Comparison of ENCODE assay signal across 8 mouse cellular contexts in genomic region chr2:59161021-59161440, GRCm38 (mm10). TPM values are rescaled to one million over a fixed set of nuclear protein-coding genes. Genes with fewer than 3 reads are reported as not detected.
DNase-seq lines count a peak whose midpoint lies in the region; ATAC-seq and TF ChIP-seq lines count a peak whose summit lies in the region.

No protein-coding gene starts in this region.

- peaks cover 24% of the 10 kb centered on the region for H3K4me1 ChIP-seq in embryonic facial prominence, embryonic 15.5 days
- peaks cover 9% of the 10 kb centered on the region; the same call in 1 of the 2 replicates for H3K4me1 ChIP-seq in midbrain, postnatal 0 days (ENCODE audit: insufficient read depth, low read length)

- TF ChIP-seq CTCF in gastrocnemius, adult 2 months (IDR thresholded peaks at IDR 0.05): no peak
- TF ChIP-seq CTCF in midbrain, postnatal 0 days (IDR thresholded peaks at IDR 0.05): no peak

- intact Hi-C loops in gastrocnemius, adult 2 months (cut with DNase I): loop anchor here (2.0 to 5.0 kb wide), 2 partner anchors 276 to 458 kb away; no protein-coding TSS in a partner anchor

- H3K9me3 ChIP-seq in embryonic facial prominence, embryonic 15.5 days (replicated peaks): no peaks in the 10 kb centered on the region
- H3K9me3 ChIP-seq in midbrain, postnatal 0 days (ENCODE audit: low read length): no peaks in the 10 kb centered on the region

- H3K27me3 ChIP-seq in embryonic facial prominence, embryonic 15.5 days: no peaks in the 10 kb centered on the region
- H3K27me3 ChIP-seq in midbrain, postnatal 0 days (ENCODE audit: insufficient read depth, low read length): no peaks in the 10 kb centered on the region

- ATAC-seq in embryonic facial prominence, embryonic 15.5 days (ENCODE audit: insufficient number of reproducible peaks, low FRiP score, low TSS enrichment, low read depth): peak; percentile 64
- ATAC-seq in midbrain, postnatal 0 days (ENCODE audit: low FRiP score): peak; percentile 64

- peak overlapping the region; percentile 95 for H3K4me3 ChIP-seq in gastrocnemius, adult 2 months
- peak overlapping the region; percentile 96 for H3K4me3 ChIP-seq in embryonic facial prominence, embryonic 15.5 days (replicated peaks)
- H3K4me3 ChIP-seq in midbrain, postnatal 0 days (ENCODE audit: low read depth, low read length): peak overlapping the region; percentile 92

- H3K27ac ChIP-seq in gastrocnemius, adult 2 months: peak overlapping the region; percentile 87
- H3K27ac ChIP-seq in embryonic facial prominence, embryonic 15.5 days (replicated peaks): peak overlapping the region; percentile 83
- H3K27ac ChIP-seq in midbrain, postnatal 0 days (ENCODE audit: low read depth, low read length): peak overlapping the region; percentile 80

- no peaks in the 10 kb centered on the region for H3K36me3 ChIP-seq in embryonic facial prominence, embryonic 15.5 days
- no peaks in the 10 kb centered on the region for H3K36me3 ChIP-seq in midbrain, postnatal 0 days (ENCODE audit: insufficient read depth, low read length)

- WGBS in embryonic facial prominence, embryonic 15.5 days: under 1% methylated on average over 56 of the region's 58 CpGs
- WGBS in midbrain, postnatal 0 days: under 1% methylated on average over 47 of the region's 58 CpGs

- H3K4me2 ChIP-seq in embryonic facial prominence, embryonic 15.5 days (replicated peaks): peak overlapping the region; percentile 77
- H3K4me2 ChIP-seq in midbrain, postnatal 0 days (ENCODE audit: low read depth, low read length, poor library complexity, severe bottlenecking): peak overlapping the region; percentile 71

- peak overlapping the region; percentile 82 for H3K9ac ChIP-seq in embryonic facial prominence, embryonic 15.5 days
- peak overlapping the region; percentile 77 for H3K9ac ChIP-seq in midbrain, postnatal 0 days (replicated peaks; ENCODE audit: low read length, poor library complexity, severe bottlenecking)

- peak; percentile 55 for DNase-seq in gastrocnemius, adult 2 months
- no peak for DNase-seq in gastrocnemius, postnatal 25 days
- DNase-seq in spleen, postnatal 4 days (ENCODE audit: low spot score in 2 of 2): peak; percentile 25 to 72
- DNase-seq in spleen, adult 12 weeks (ENCODE audit: low spot score): no peak
- DNase-seq in kidney, postnatal 4 days: peak; percentile 55 to 76
- DNase-seq in midbrain, postnatal 0 days (ENCODE audit: low spot score): peak; percentile 15
- DNase-seq in urinary bladder, adult 18-20 months (ENCODE audit: low spot score in 2 of 2): no peak

RNA-seq across cellular contexts. Expression of gene Pkp4, which starts 0.4 kb away (rescaled TPM):
- 10 to 100 TPM; 24.9 to 34.0 TPM for total RNA-seq in gastrocnemius, adult 2 months (2021)
- total RNA-seq in gastrocnemius, postnatal 25 days (2021): 10 to 100 TPM; 27.3 to 27.9 TPM
- 26.1 and 29.2 TPM in 2 replicates for polyA plus RNA-seq in embryonic facial prominence, embryonic 15.5 days (2015; fragmentation: Nextera tagmentation; extraction: Ambion mirVana)
- total RNA-seq in midbrain, postnatal 0 days (2014; rRNA removed): 87.1 and 105 TPM in 2 replicates
- polyA plus RNA-seq in midbrain, postnatal 0 days (2015; fragmentation: Nextera tagmentation; extraction: Ambion mirVana): 19.3 and 21.6 TPM in 2 replicates

RNA-seq across cellular contexts. Expression of gene Ccdc148, which starts 0.5 kb away (rescaled TPM):
- total RNA-seq in gastrocnemius, adult 2 months (2021): under 1 TPM in 1 of 2 experiments, not detected in 1; 0.17 TPM
- total RNA-seq in gastrocnemius, postnatal 25 days (2021): not detected
- polyA plus RNA-seq in embryonic facial prominence, embryonic 15.5 days (2015; fragmentation: Nextera tagmentation; extraction: Ambion mirVana): 1.3 and 1.6 TPM in 2 replicates
- 5.3 and 6.0 TPM in 2 replicates for total RNA-seq in midbrain, postnatal 0 days (2014; rRNA removed)
- 6.5 and 7.7 TPM in 2 replicates for polyA plus RNA-seq in midbrain, postnatal 0 days (2015; fragmentation: Nextera tagmentation; extraction: Ambion mirVana)

Comparison
In these comparisons a context has a peak if more than half of its experiments do, and no peak if none do; other contexts are left out.
1. DNase-seq: peak in gastrocnemius, adult 2 months (single experiment), spleen, postnatal 4 days (2 of 2), kidney, postnatal 4 days (2 of 2) and midbrain, postnatal 0 days (single experiment); none in gastrocnemius, postnatal 25 days (single experiment), spleen, adult 12 weeks (single experiment) and urinary bladder, adult 18-20 months (0 of 2).
2. Peak in every context shown above with its lines, with median percentiles within 50 percentile points of each other: H3K27ac ChIP-seq and H3K4me3 ChIP-seq.